Mouse (Mus musculus) kidney, adult 9 months (tissue): ENCODE data around the gene Lrrc4c.

Experiments used
- DNase-seq: peaks from one replicate; pipeline ENCODE4 v3.0.0; 2022

Lrrc4c gene

GRCm38 (mm10) chr2:97641661-97642060 is 1323.7 kb downstream of the Lrrc4c start:
- DNase-seq, result no peak

GRCm38 (mm10) chr2:97652711-97653110 is 1334.7 kb downstream of the Lrrc4c start:
- no peak for DNase-seq
